In genomic region chr11:17451451-17451850, GRCm38 (mm10) we compare ENCODE assay signal across 11 mouse cellular contexts.
"Had no signal": no experiment of that assay in that cellular context is flagged by ENCODE, and none has a peak within 500 bp of the region (broad histone marks: within the 10 kb centered on the region; RNA-seq: fewer than 3 reads in every experiment).

No protein-coding gene starts in this region.

- H3K27me3 ChIP-seq: intestine, embryonic 15.5 days; midbrain, embryonic 12.5 days had no signal

- H3K9me3 ChIP-seq: intestine, embryonic 15.5 days; limb, embryonic 13.5 days; midbrain, embryonic 12.5 days; neural tube, embryonic 15.5 days had no signal

- H3K4me2 ChIP-seq: intestine, embryonic 15.5 days; limb, embryonic 13.5 days; midbrain, embryonic 12.5 days; neural tube, embryonic 15.5 days had no signal

- H3K27ac ChIP-seq: intestine, embryonic 15.5 days; limb, embryonic 13.5 days; liver, embryonic 14.5 days; midbrain, embryonic 12.5 days; stomach, postnatal 0 days had no signal

- H3K9ac ChIP-seq: intestine, embryonic 15.5 days; limb, embryonic 13.5 days; liver, embryonic 14.5 days; midbrain, embryonic 12.5 days; neural tube, embryonic 15.5 days had no signal

- H3K4me1 ChIP-seq: intestine, embryonic 15.5 days; midbrain, embryonic 12.5 days had no signal

- H3K4me3 ChIP-seq: intestine, embryonic 15.5 days; limb, embryonic 13.5 days; midbrain, embryonic 12.5 days; neural tube, embryonic 15.5 days had no signal

- H3K36me3 ChIP-seq: intestine, embryonic 15.5 days; limb, embryonic 13.5 days; midbrain, embryonic 12.5 days; neural tube, embryonic 15.5 days had no signal

- DNase-seq: kidney, adult 18-20 months; left cerebral cortex, postnatal 4 days; lung, adult 18-20 months; thymus, postnatal 4 days had no signal

- ATAC-seq: intestine, embryonic 15.5 days; midbrain, embryonic 16.5 days had no signal
